Mouse (Mus musculus): ENCODE measurements around the gene Dnmbp. TPM values are rescaled to one million over a fixed set of nuclear protein-coding genes. Genes with fewer than 3 reads are reported as not detected.

The Dnmbp gene
- polyA plus RNA-seq, 1 experiment from 2014 or later: 16.4 TPM

Other genes with a start within 250 kb of the Dnmbp start
- gene Cutc, start 187.2 kb downstream of the Dnmbp start, polyA plus RNA-seq (2016; fragmentation: Nextera tagmentation; extraction: Ambion mirVana): 12.8 and 13.9 TPM in 2 replicates
- 14.1 and 15.3 TPM in 2 replicates for gene Cox15, start 187.2 kb downstream of the Dnmbp start, polyA plus RNA-seq (2016; fragmentation: Nextera tagmentation; extraction: Ambion mirVana)
- gene Abcc2, start 158.0 kb downstream of the Dnmbp start, polyA plus RNA-seq (2016; fragmentation: Nextera tagmentation; extraction: Ambion mirVana): 0.02 TPM in 1 of 2 replicates, not detected in the other
- gene Cpn1, start 46.4 kb upstream of the Dnmbp start, polyA plus RNA-seq (2016; fragmentation: Nextera tagmentation; extraction: Ambion mirVana): 0.16 and 0.86 TPM in 2 replicates
- not detected in 2 replicates for gene Cyp2c23, start 89.0 kb upstream of the Dnmbp start, polyA plus RNA-seq (2016; fragmentation: Nextera tagmentation; extraction: Ambion mirVana)
- 18.5 and 24.3 TPM in 2 replicates for gene Erlin1, start 129.6 kb upstream of the Dnmbp start, polyA plus RNA-seq (2016; fragmentation: Nextera tagmentation; extraction: Ambion mirVana)
- gene Chuk, start 167.3 kb upstream of the Dnmbp start, polyA plus RNA-seq (2016; fragmentation: Nextera tagmentation; extraction: Ambion mirVana): 40.1 and 45.0 TPM in 2 replicates
- gene Cwf19l1, start 195.7 kb upstream of the Dnmbp start, polyA plus RNA-seq (2016; fragmentation: Nextera tagmentation; extraction: Ambion mirVana): 34.5 and 39.8 TPM in 2 replicates
- gene Bloc1s2, start 206.3 kb upstream of the Dnmbp start, polyA plus RNA-seq (2016; fragmentation: Nextera tagmentation; extraction: Ambion mirVana): 110 and 118 TPM in 2 replicates